Mouse (Mus musculus) lung, embryonic 15.5 days (tissue): Measurements from ENCODE around the gene Tanc1. TPM values are rescaled to one million over a fixed set of nuclear protein-coding genes. Genes with fewer than 3 reads are reported as not detected.

Source experiments
- ATAC-seq: fragments of 200-750 bp; cut with Nextera tagmentation; 2 replicates; pipeline ENCODE4 v1.8.0; 2017; ENCODE audit warnings: moderate number of reproducible peaks, borderline replicate concordance; ENCODE audit not compliant: low FRiP score, low TSS enrichment; ENCODE audit errors: extremely low read depth
- H3K27ac ChIP-seq: fragments of 300-500 bp; sonication (generic); 2 replicates; pipeline ENCODE4 v1.5.1; 2015; ENCODE audit warnings: moderate library complexity, mild to moderate bottlenecking, inconsistent platforms
- H3K27me3 ChIP-seq: fragments of 300-500 bp; sonication (generic); 2 replicates; pipeline ENCODE4 v1.6.1; 2015; ENCODE audit warnings: inconsistent platforms
- H3K36me3 ChIP-seq: fragments of 300-500 bp; sonication (generic); 2 replicates; pipeline ENCODE4 v1.6.1; 2015; ENCODE audit warnings: inconsistent platforms
- H3K4me1 ChIP-seq: fragments of 300-500 bp; sonication (generic); 2 replicates; pipeline ENCODE4 v1.6.1; 2015; ENCODE audit warnings: inconsistent platforms
- H3K4me2 ChIP-seq: fragments of 300-500 bp; sonication (generic); 2 replicates; pipeline ENCODE4 v1.6.1; 2015; ENCODE audit warnings: inconsistent platforms, mild to moderate bottlenecking, moderate library complexity
- H3K4me3 ChIP-seq: fragments of 300-500 bp; sonication (generic); 2 replicates; pipeline ENCODE4 v1.5.1; 2015; ENCODE audit warnings: mild to moderate bottlenecking, inconsistent platforms
- H3K9ac ChIP-seq: fragments of 300-500 bp; sonication (generic); 2 replicates; pipeline ENCODE4 v1.6.1; 2015; ENCODE audit warnings: inconsistent platforms
- H3K9me3 ChIP-seq: fragments of 300-500 bp; sonication (generic); 2 replicates; pipeline ENCODE4 v1.6.1; 2016; ENCODE audit warnings: inconsistent platforms
- WGBS: fragments of 180-500 bp; shearing (Covaris S2); methylation state at CpG from one replicate; pipeline ENCODE4 v1.1.7; 2015; 5-methylcytosine and 5-hydroxymethylcytosine counted together
- polyA plus RNA-seq: library from polyadenylated mRNA; unstranded; fragments of >200 nt; fragmentation: Nextera tagmentation; extraction: Ambion mirVana; gene quantifications from 2 replicates; pipeline ENCODE4 v1.2.1, GENCODE M21; 2015

Gene Tanc1
- polyA plus RNA-seq, 1 experiment from 2014 or later = 33.9 TPM

GRCm38 (mm10) chr2:59656680-59657079 is 44.8 kb downstream of the Tanc1 start:
- no peak overlapping the region for H3K27ac ChIP-seq
- H3K9me3 ChIP-seq = no peaks in the 10 kb centered on the region
- ATAC-seq = no peak
- WGBS = 39% methylated on average over 5 of the region's 5 CpGs
- no peak overlapping the region for H3K4me3 ChIP-seq
- no peaks in the 10 kb centered on the region; the same call in 1 of the 2 replicates for H3K36me3 ChIP-seq
- peaks cover 49% of the 10 kb centered on the region for H3K4me1 ChIP-seq
- no peak overlapping the region for H3K9ac ChIP-seq
- H3K27me3 ChIP-seq = no peaks in the 10 kb centered on the region
- H3K4me2 ChIP-seq = no peak overlapping the region

GRCm38 (mm10) chr2:59659686-59660085 is 47.8 kb downstream of the Tanc1 start:
- Histone ChIP-seq H3K9me3 (no peaks in the 10 kb centered on the region), H3K4me2 (no peak overlapping the region), H3K9ac (no peak overlapping the region), H3K4me1 (peaks cover 42% of the 10 kb centered on the region), H3K27ac (no peak overlapping the region; the same call in 1 of the 2 replicates), H3K4me3 (no peak overlapping the region), H3K36me3 (no peaks in the 10 kb centered on the region; the same call in 1 of the 2 replicates), H3K27me3 (no peaks in the 10 kb centered on the region)
- WGBS = 55% methylated on average over 6 of the region's 6 CpGs
- ATAC-seq = no peak

- peak; percentile 12; the same call in 1 of the 2 replicates for ATAC-seq
- Histone ChIP-seq H3K27me3 (no peaks in the 10 kb centered on the region), H3K27ac (peak overlapping the region; percentile 38), H3K36me3 (no peaks in the 10 kb centered on the region), H3K4me2 (peak overlapping the region; percentile 13; the same call in 1 of the 2 replicates), H3K4me1 (peaks cover 46% of the 10 kb centered on the region), H3K9ac (no peak overlapping the region), H3K4me3 (no peak overlapping the region), H3K9me3 (no peaks in the 10 kb centered on the region)
- 39% methylated on average over 16 of the region's 16 CpGs for WGBS
Observed at GRCm38 (mm10) chr2:59660891-59661805, 49.3 kb downstream of the Tanc1 start.

DNA sequence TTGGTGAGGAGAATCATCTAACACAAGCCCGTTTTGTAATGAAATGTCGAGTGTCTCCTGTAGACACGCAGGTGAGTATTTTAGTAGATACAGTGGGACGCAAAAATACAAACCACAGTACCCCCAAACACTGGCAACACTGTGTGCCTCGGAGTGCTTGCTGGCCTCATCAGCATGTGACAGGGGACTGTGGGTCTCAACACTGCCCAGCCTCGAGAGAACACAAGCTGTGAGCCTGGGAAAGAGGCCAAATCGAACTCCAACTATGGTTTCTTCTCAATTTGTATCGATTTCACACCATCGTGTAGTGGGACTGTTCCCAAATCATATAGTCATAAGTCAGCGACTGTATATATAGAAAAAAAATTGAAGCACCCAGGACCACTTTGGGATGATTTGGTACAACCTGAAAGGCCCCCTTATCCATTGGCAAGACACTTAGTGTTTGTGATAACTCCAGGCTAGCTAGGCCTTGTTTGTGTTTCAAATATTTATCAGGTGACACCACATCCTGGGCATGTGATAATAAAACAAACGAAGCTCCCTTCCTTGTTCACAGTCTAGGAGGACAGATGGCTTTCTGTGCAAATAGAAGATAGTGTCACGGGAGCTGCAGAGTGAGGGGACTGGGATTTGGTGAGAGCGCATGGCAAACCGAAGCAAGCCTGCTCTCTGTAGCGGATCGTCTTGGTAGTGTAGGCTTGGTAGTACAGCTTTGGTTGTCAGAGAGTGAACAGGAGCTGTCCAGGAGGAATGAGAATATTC is 53.1 kb downstream of the Tanc1 start:
- no peak overlapping the region for H3K27ac ChIP-seq
- peaks cover 36% of the 10 kb centered on the region for H3K4me1 ChIP-seq
- no peaks in the 10 kb centered on the region for H3K36me3 ChIP-seq
- WGBS = 44% methylated on average over 16 of the region's 16 CpGs
- H3K9ac ChIP-seq = no peak overlapping the region
- H3K27me3 ChIP-seq = no peaks in the 10 kb centered on the region
- no peaks in the 10 kb centered on the region for H3K9me3 ChIP-seq
- no peak for ATAC-seq
- H3K4me2 ChIP-seq = no peak overlapping the region
- H3K4me3 ChIP-seq = no peak overlapping the region

DNA sequence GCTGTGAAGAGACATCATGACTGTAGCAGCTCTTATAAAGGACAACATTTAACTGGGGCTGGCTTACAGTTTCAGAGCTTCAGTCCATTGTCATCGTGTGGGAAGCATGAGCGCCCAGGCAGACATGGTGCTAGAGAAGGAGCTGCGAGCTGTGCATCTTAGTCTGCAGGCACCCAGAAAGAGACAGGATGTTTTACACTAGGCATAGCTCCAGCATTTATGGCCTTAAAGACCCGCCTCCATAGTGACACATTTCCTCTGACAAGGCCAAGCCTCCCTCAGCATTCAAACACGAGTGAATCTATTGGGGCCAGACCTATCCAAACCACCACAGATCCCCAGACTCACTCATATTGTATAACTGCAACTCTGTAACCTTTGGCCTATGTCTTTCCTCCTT is 54.7 kb downstream of the Tanc1 start:
- H3K9ac ChIP-seq = no peak overlapping the region
- peaks cover 37% of the 10 kb centered on the region for H3K4me1 ChIP-seq
- WGBS = 80% methylated on average over 5 of the region's 5 CpGs
- no peaks in the 10 kb centered on the region for H3K36me3 ChIP-seq
- no peaks in the 10 kb centered on the region for H3K27me3 ChIP-seq
- no peak overlapping the region for H3K4me3 ChIP-seq
- H3K9me3 ChIP-seq = no peaks in the 10 kb centered on the region
- no peak for ATAC-seq
- no peak overlapping the region for H3K4me2 ChIP-seq
- no peak overlapping the region for H3K27ac ChIP-seq

DNA sequence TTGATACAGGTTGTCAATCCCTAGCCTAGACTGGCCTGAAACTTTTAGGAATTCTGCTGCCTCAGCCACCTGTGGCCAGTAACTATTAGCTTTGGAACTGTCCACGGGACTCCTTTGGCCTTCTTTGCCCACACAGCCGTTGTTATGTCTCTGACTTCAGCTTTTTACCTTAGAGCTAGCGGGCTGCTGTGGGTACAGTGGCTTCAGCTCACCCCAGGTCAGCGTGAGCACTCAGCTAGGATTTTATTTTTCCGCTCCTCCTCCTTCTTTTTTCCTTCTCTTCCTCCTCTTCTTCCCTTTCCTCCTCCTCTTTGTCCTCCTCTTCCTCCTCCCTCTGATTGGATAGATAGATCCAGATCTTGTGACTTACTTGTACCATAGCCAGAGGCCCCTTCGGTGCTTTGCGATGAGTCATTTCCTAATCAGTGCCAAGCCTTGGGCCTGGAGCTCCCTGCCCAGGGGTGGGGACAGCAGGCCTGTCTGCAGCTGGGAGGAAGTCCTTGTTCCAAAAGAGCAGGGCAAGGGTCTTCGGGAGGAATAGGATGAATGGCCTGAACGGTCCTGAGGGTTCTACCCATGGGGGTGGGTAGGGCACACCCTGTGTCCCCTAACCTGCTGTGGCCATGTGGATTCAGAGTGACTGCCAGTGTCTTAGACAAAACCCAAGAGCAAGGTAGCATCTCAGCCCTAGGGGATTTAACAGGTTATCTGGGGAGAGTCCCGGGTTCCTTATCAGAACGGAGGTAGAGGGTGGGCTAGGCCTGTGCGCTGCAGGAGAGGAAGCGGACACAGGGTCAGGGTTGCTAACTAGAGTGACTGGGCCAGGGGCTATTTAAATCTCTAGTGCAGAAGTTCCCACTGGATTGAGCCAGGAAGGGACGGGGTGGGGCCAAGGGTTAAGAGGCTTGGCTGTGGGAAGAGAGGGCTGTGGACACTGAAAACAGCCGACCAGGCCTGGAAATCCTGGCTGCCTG is 58.5 kb downstream of the Tanc1 start:
- peak overlapping the region; percentile 23; the same call in 1 of the 2 replicates for H3K4me2 ChIP-seq
- H3K9me3 ChIP-seq = no peaks in the 10 kb centered on the region
- peaks cover 52% of the 10 kb centered on the region for H3K4me1 ChIP-seq
- H3K9ac ChIP-seq = no peak overlapping the region
- peak; percentile 76 for ATAC-seq
- 31% methylated on average over 15 of the region's 15 CpGs for WGBS
- no peak overlapping the region for H3K4me3 ChIP-seq
- H3K27me3 ChIP-seq = no peaks in the 10 kb centered on the region
- no peaks in the 10 kb centered on the region for H3K36me3 ChIP-seq
- peak overlapping the region; percentile 84 for H3K27ac ChIP-seq

DNA sequence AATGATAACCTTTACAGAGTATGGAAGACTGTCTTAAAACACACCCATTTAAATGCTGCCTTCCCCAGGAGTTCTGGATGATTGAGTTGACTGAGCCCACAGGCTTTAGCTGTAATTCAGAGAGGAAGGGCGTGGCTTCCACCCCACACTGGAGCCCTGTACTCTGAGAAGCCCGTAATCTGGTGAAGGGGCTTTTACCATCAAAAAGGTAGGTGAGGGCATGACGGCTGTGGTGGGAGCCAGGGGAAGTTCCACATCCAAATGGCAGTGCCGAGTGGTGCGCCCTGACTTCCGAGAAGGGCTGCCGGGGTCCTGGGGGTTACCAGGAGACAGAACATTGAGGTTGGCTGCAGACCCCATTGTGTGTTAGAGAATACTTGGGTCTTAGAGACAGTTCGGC is 59.8 kb downstream of the Tanc1 start:
- no peaks in the 10 kb centered on the region for H3K9me3 ChIP-seq
- ATAC-seq = no peak
- no peak overlapping the region for H3K4me2 ChIP-seq
- H3K36me3 ChIP-seq = no peaks in the 10 kb centered on the region
- H3K4me3 ChIP-seq = no peak overlapping the region
- peaks cover 61% of the 10 kb centered on the region for H3K4me1 ChIP-seq
- 0 out of 2 replicates have a peak overlapping the region, but pooled peaks have one; percentile 7 for H3K27ac ChIP-seq
- no peak overlapping the region for H3K9ac ChIP-seq
- 49% methylated on average over 8 of the region's 8 CpGs for WGBS
- H3K27me3 ChIP-seq = no peaks in the 10 kb centered on the region

DNA sequence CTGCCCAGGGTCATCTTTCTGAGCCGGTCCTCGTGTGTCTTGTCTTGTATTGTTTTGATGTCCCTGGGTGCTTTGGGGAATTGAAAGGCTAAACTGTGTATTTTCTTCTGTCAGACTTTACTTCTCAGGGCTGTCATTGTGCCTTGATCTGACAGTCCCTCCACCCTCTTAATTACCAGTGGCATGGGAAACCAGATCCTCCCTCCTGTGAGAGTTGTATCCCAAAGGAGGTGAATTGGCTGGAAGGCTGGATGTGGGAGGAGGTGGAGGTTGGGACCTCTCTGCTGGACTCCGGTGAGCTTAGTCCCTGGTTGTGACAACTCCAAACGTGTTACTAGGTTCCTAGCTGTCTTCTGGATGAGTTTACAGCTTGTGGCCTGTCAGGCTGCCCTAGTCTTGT is 60.2 kb downstream of the Tanc1 start:
- Histone ChIP-seq H3K4me2 (no peak overlapping the region), H3K4me3 (no peak overlapping the region), H3K27me3 (no peaks in the 10 kb centered on the region), H3K4me1 (peaks cover 63% of the 10 kb centered on the region), H3K9ac (no peak overlapping the region), H3K36me3 (no peaks in the 10 kb centered on the region), H3K27ac (0 out of 2 replicates have a peak overlapping the region, but pooled peaks have one; percentile 7), H3K9me3 (no peaks in the 10 kb centered on the region)
- no peak for ATAC-seq
- 32% methylated on average over 4 of the region's 4 CpGs for WGBS

DNA sequence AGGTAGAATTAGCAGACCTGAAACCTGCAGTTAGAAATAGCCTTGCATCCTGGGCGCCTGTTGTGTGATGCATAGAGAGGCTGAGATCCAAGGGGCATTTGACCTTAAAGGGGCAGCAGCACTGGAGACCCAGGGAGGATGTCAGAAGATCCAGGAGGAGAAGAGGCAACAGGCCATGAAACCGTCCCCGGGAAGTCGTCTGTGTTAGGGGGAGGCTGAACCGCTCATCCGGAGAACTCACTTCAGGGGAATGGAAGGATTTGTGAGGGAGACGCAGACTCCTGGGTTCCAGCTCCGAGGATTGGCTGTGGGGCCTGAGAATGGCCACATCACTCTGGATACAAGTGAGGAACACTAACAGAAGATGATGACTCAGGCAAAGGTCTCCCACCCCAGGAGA is 60.8 kb downstream of the Tanc1 start:
- no peak overlapping the region for H3K4me3 ChIP-seq

DNA sequence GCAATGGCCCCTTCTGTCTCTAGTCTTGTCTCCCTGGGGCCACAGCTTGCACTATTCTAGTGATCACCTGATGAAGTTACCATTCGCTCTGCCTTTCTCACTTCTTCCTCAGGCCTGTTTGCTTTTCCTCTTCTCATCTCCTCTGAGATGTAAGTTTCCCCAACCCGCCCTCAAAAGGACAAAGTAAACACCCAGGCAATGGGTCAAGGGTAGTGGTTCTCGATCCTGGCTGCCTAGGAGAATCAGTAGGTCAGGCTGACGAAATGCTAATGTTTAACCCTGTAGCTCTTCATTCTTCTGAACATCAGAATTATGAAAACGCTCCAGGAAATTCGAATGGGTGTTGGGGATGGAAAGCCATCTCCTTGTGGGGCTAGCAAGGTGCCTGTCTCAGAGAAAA is 61.5 kb downstream of the Tanc1 start:
- Histone ChIP-seq H3K36me3 (no peaks in the 10 kb centered on the region), H3K9ac (no peak overlapping the region), H3K9me3 (no peaks in the 10 kb centered on the region), H3K27me3 (no peaks in the 10 kb centered on the region), H3K4me3 (no peak overlapping the region), H3K4me1 (peaks cover 63% of the 10 kb centered on the region), H3K27ac (no peak overlapping the region), H3K4me2 (no peak overlapping the region)
- ATAC-seq = no peak
- WGBS = 54% methylated on average over 6 of the region's 6 CpGs

More for the DNA sequence above, 60.8 kb downstream of the Tanc1 start:
- H3K9me3 ChIP-seq = no peaks in the 10 kb centered on the region
- ATAC-seq = no peak
- H3K36me3 ChIP-seq = no peaks in the 10 kb centered on the region
- H3K27ac ChIP-seq = no peak overlapping the region
- no peaks in the 10 kb centered on the region for H3K27me3 ChIP-seq
- 74% methylated on average over 8 of the region's 8 CpGs for WGBS
- no peak overlapping the region for H3K9ac ChIP-seq
- H3K4me2 ChIP-seq = no peak overlapping the region
- peaks cover 63% of the 10 kb centered on the region for H3K4me1 ChIP-seq

- WGBS = 48% methylated on average over 1 of the region's 1 CpGs
- no peak overlapping the region for H3K27ac ChIP-seq
- H3K27me3 ChIP-seq = no peaks in the 10 kb centered on the region
- H3K4me1 ChIP-seq = peaks cover 67% of the 10 kb centered on the region
- H3K4me2 ChIP-seq = no peak overlapping the region
- H3K9ac ChIP-seq = no peak overlapping the region
- H3K9me3 ChIP-seq = no peaks in the 10 kb centered on the region
- H3K4me3 ChIP-seq = no peak overlapping the region
- H3K36me3 ChIP-seq = no peaks in the 10 kb centered on the region
- ATAC-seq = no peak; the same call in 1 of the 2 replicates
Observed at GRCm38 (mm10) chr2:59673877-59674276, 62.0 kb downstream of the Tanc1 start.
